Mouse (Mus musculus): ENCODE data around the gene Mettl13.

DNA sequence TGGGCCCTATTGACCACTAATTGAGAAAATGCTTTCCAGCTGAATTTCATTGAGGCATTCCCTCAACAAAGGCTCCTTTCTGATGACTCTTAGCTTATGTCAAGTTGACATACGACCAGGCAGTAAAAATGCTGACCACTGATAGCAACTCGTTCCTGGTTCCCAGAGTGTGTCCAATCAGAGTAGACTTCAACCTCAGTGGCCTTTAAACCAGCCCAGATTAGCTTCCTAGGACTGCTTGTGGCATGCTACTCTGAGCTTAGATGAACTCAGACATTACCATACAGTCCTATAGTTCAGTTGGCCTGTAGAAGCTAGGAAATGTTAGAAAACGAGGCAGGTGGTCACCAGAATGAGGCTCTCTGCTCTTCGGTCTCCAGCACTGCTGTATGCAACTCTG is 16.0 kb downstream of the Mettl13 start:
- TF ChIP-seq CTCF (IDR thresholded peaks at IDR 0.05; ENCODE audit: control insufficient read depth, insufficient read depth, insufficient read length) (no peak), USF1 (IDR thresholded peaks at IDR 0.05; ENCODE audit: low read depth) (no peak), MYOD1 (IDR thresholded peaks at IDR 0.05; ENCODE audit: control insufficient read depth, insufficient read length, low read depth) (no peak), MYOG (IDR thresholded peaks at IDR 0.05; ENCODE audit: control insufficient read depth, extremely low read depth, insufficient read length) (no peak), FOSL1 (IDR thresholded peaks at IDR 0.05; ENCODE audit: insufficient read depth, low read length, poor library complexity, severe bottlenecking) (no peak), CEBPB (IDR thresholded peaks at IDR 0.05; ENCODE audit: low read depth) (no peak), MAX (IDR thresholded peaks at IDR 0.05) (no peak)
